In genomic region chr9:42513159-42513558, GRCm38 (mm10) we compare ENCODE assay signal across 22 mouse cellular contexts. TPM values are rescaled to one million over a fixed set of nuclear protein-coding genes. Genes with fewer than 3 reads are reported as not detected.
DNase-seq lines count a peak whose midpoint lies in the region; ATAC-seq lines count a peak whose summit lies in the region.
"Had no signal": no experiment of that assay in that cellular context is flagged by ENCODE, and none has a peak within 500 bp of the region (broad histone marks: within the 10 kb centered on the region; RNA-seq: fewer than 3 reads in every experiment).

No protein-coding gene starts in this region.

- WGBS in forebrain, embryonic 14.5 days = 15% methylated on average over 5 of the region's 5 CpGs
- WGBS in forebrain, embryonic 10.5 days = 88% methylated on average over 5 of the region's 5 CpGs
- 62% methylated on average over 5 of the region's 5 CpGs for WGBS in kidney, embryonic 15.5 days
- WGBS in midbrain, embryonic 11.5 days = 76% methylated on average over 5 of the region's 5 CpGs
- WGBS in midbrain, embryonic 10.5 days = 86% methylated on average over 5 of the region's 5 CpGs
- 15% methylated on average over 5 of the region's 5 CpGs for WGBS in midbrain, embryonic 16.5 days

- H3K9ac ChIP-seq in forebrain, embryonic 14.5 days (ENCODE audit: low read length) = no peak overlapping the region
- H3K9ac ChIP-seq in kidney, embryonic 15.5 days = no peak overlapping the region
- H3K9ac ChIP-seq in midbrain, embryonic 11.5 days (ENCODE audit: low read length) = no peak overlapping the region
- no peak overlapping the region for H3K9ac ChIP-seq in midbrain, embryonic 16.5 days (ENCODE audit: low read depth, low read length)
- H3K9ac ChIP-seq: limb, embryonic 12.5 days; liver, embryonic 12.5 days; neural tube, embryonic 13.5 days had no signal

- H3K4me1 ChIP-seq in forebrain, embryonic 14.5 days (ENCODE audit: control insufficient read depth, insufficient read depth, low read length) = peaks cover 12% of the 10 kb centered on the region
- peaks cover 8% of the 10 kb centered on the region for H3K4me1 ChIP-seq in forebrain, embryonic 10.5 days
- H3K4me1 ChIP-seq in kidney, embryonic 15.5 days = 0 out of 2 replicates have a peak, but pooled peaks cover 8% of the 10 kb centered on the region
- H3K4me1 ChIP-seq in midbrain, embryonic 11.5 days (ENCODE audit: control insufficient read depth, insufficient read depth, low read length) = peaks cover 5% of the 10 kb centered on the region; the same call in 1 of the 2 replicates
- peaks cover 11% of the 10 kb centered on the region; the same call in 1 of the 2 replicates for H3K4me1 ChIP-seq in midbrain, embryonic 10.5 days
- H3K4me1 ChIP-seq in midbrain, embryonic 16.5 days (ENCODE audit: control insufficient read depth, insufficient read depth, low read length) = peaks cover 3% of the 10 kb centered on the region; the same call in 1 of the 2 replicates
- H3K4me1 ChIP-seq: heart, embryonic 10.5 days; limb, embryonic 12.5 days; liver, embryonic 12.5 days; megakaryocyte, embryonic 14.5 days had no signal

- no peak overlapping the region for H3K4me3 ChIP-seq in forebrain, embryonic 14.5 days (ENCODE audit: low read depth, low read length)
- H3K4me3 ChIP-seq in forebrain, embryonic 10.5 days = no peak overlapping the region
- H3K4me3 ChIP-seq in kidney, embryonic 15.5 days (replicated peaks) = no peak overlapping the region
- no peak overlapping the region for H3K4me3 ChIP-seq in midbrain, embryonic 11.5 days (ENCODE audit: low read depth, low read length)
- no peak overlapping the region for H3K4me3 ChIP-seq in midbrain, embryonic 10.5 days
- H3K4me3 ChIP-seq in midbrain, embryonic 16.5 days (ENCODE audit: low read depth, low read length) = no peak overlapping the region
- H3K4me3 ChIP-seq: heart, embryonic 10.5 days; limb, embryonic 12.5 days; liver, embryonic 12.5 days; megakaryocyte, embryonic 14.5 days; myocyte; neural tube, embryonic 13.5 days had no signal

- no peak overlapping the region for H3K27ac ChIP-seq in forebrain, embryonic 14.5 days (ENCODE audit: low read depth, low read length)
- no peak overlapping the region for H3K27ac ChIP-seq in forebrain, embryonic 10.5 days
- no peak overlapping the region for H3K27ac ChIP-seq in kidney, embryonic 15.5 days
- no peak overlapping the region for H3K27ac ChIP-seq in midbrain, embryonic 11.5 days (ENCODE audit: low read depth, low read length)
- no peak overlapping the region for H3K27ac ChIP-seq in midbrain, embryonic 10.5 days (replicated peaks)
- no peak overlapping the region for H3K27ac ChIP-seq in midbrain, embryonic 16.5 days (ENCODE audit: low read length)
- H3K27ac ChIP-seq: heart, embryonic 10.5 days; kidney, postnatal 0 days; limb, embryonic 12.5 days; liver, embryonic 12.5 days; neural tube, embryonic 13.5 days had no signal

- no peaks in the 10 kb centered on the region for H3K27me3 ChIP-seq in forebrain, embryonic 14.5 days (replicated peaks; ENCODE audit: control insufficient read depth, insufficient read depth, low read length)
- no peaks in the 10 kb centered on the region for H3K27me3 ChIP-seq in forebrain, embryonic 10.5 days (ENCODE audit: poor library complexity, severe bottlenecking)
- no peaks in the 10 kb centered on the region for H3K27me3 ChIP-seq in kidney, embryonic 15.5 days
- no peaks in the 10 kb centered on the region for H3K27me3 ChIP-seq in midbrain, embryonic 11.5 days (ENCODE audit: control insufficient read depth, insufficient read depth, low read length)
- no peaks in the 10 kb centered on the region for H3K27me3 ChIP-seq in midbrain, embryonic 10.5 days (ENCODE audit: low read depth, poor library complexity, severe bottlenecking)
- no peaks in the 10 kb centered on the region for H3K27me3 ChIP-seq in midbrain, embryonic 16.5 days (ENCODE audit: control insufficient read depth, insufficient read depth, low read depth, low read length)
- H3K27me3 ChIP-seq: limb, embryonic 12.5 days; liver, embryonic 12.5 days; neural tube, embryonic 13.5 days had no signal

- no peak overlapping the region for H3K4me2 ChIP-seq in forebrain, embryonic 14.5 days (ENCODE audit: low read length)
- H3K4me2 ChIP-seq in kidney, embryonic 15.5 days = no peak overlapping the region
- H3K4me2 ChIP-seq in midbrain, embryonic 11.5 days = no peak overlapping the region
- no peak overlapping the region for H3K4me2 ChIP-seq in midbrain, embryonic 16.5 days (ENCODE audit: low read length)
- H3K4me2 ChIP-seq: limb, embryonic 12.5 days; liver, embryonic 12.5 days; neural tube, embryonic 13.5 days had no signal

- no peaks in the 10 kb centered on the region for H3K36me3 ChIP-seq in forebrain, embryonic 14.5 days (ENCODE audit: control insufficient read depth, insufficient read depth, low read length)
- no peaks in the 10 kb centered on the region for H3K36me3 ChIP-seq in forebrain, embryonic 10.5 days (replicated peaks)
- H3K36me3 ChIP-seq in kidney, embryonic 15.5 days = no peaks in the 10 kb centered on the region
- H3K36me3 ChIP-seq in midbrain, embryonic 11.5 days (ENCODE audit: control insufficient read depth, insufficient read depth, low read length) = no peaks in the 10 kb centered on the region
- no peaks in the 10 kb centered on the region for H3K36me3 ChIP-seq in midbrain, embryonic 10.5 days
- no peaks in the 10 kb centered on the region for H3K36me3 ChIP-seq in midbrain, embryonic 16.5 days (ENCODE audit: control insufficient read depth, insufficient read depth, low read length)
- H3K36me3 ChIP-seq: heart, embryonic 10.5 days; limb, embryonic 12.5 days; liver, embryonic 12.5 days; neural tube, embryonic 13.5 days had no signal

- intact Hi-C loops in left cerebral cortex, postnatal 4 days (cut with DNase I) = no loop called here

- no peaks in the 10 kb centered on the region for H3K9me3 ChIP-seq in forebrain, embryonic 14.5 days (replicated peaks; ENCODE audit: control insufficient read depth, low read length)
- no peaks in the 10 kb centered on the region for H3K9me3 ChIP-seq in forebrain, embryonic 10.5 days
- H3K9me3 ChIP-seq in kidney, embryonic 15.5 days (replicated peaks) = no peaks in the 10 kb centered on the region
- no peaks in the 10 kb centered on the region for H3K9me3 ChIP-seq in midbrain, embryonic 11.5 days (ENCODE audit: control insufficient read depth, low read length)
- H3K9me3 ChIP-seq in midbrain, embryonic 10.5 days (replicated peaks) = no peaks in the 10 kb centered on the region
- no peaks in the 10 kb centered on the region for H3K9me3 ChIP-seq in midbrain, embryonic 16.5 days (replicated peaks; ENCODE audit: control insufficient read depth, low read length, poor library complexity, severe bottlenecking)
- H3K9me3 ChIP-seq: heart, embryonic 10.5 days; limb, embryonic 12.5 days; liver, embryonic 12.5 days; megakaryocyte, embryonic 14.5 days; neural tube, embryonic 13.5 days had no signal

- ATAC-seq in forebrain, embryonic 14.5 days = peak; percentile 75; the same call in 1 of the 2 replicates
- ATAC-seq in kidney, embryonic 15.5 days (replicated peaks; ENCODE audit: low FRiP score) = no peak
- ATAC-seq in midbrain, embryonic 11.5 days (ENCODE audit: low FRiP score) = no peak
- 0 out of 2 replicates have a peak, but pooled peaks have one; percentile 21 for ATAC-seq in midbrain, embryonic 16.5 days
- ATAC-seq: hindbrain, embryonic 16.5 days; liver, embryonic 12.5 days had no signal

- peak; percentile 79 for DNase-seq in forebrain, embryonic 14.5 days (ENCODE audit: low spot score)
- DNase-seq in forebrain, embryonic 10.5 days (ENCODE audit: extremely low spot score, low spot score) = no peak
- DNase-seq in kidney, postnatal 36 days = peak; percentile 6 to 24
- peak; percentile 69 for DNase-seq in midbrain, embryonic 11.5 days (ENCODE audit: low spot score, missing footprints)
- no peak for DNase-seq in midbrain, embryonic 10.5 days (ENCODE audit: low spot score)
- no peak for DNase-seq in left cerebral cortex, postnatal 4 days
- DNase-seq: adrenal gland, postnatal 14 days; cerebellum, adult 8-10 months; gastrocnemius, postnatal 10 days; layer of hippocampus, postnatal 36 days; lung, postnatal 10 days; retina, postnatal 1 day had no signal

RNA-seq across cellular contexts. Expression of gene Tbcel, which starts 5.5 kb away (rescaled TPM):
- polyA plus RNA-seq in forebrain, embryonic 14.5 days (2014; fragmentation: Nextera tagmentation; extraction: Ambion mirVana) = 5.4 and 5.6 TPM in 2 replicates
- 3.3 and 3.7 TPM in 2 replicates for polyA plus RNA-seq in forebrain, embryonic 10.5 days (2016; fragmentation: Nextera tagmentation; extraction: Ambion mirVana)
- 5.1 and 5.2 TPM in 2 replicates for polyA plus RNA-seq in kidney, embryonic 15.5 days (2015; fragmentation: Nextera tagmentation; extraction: Ambion mirVana)
- 4.0 and 4.5 TPM in 2 replicates for polyA plus RNA-seq in midbrain, embryonic 11.5 days (2014; fragmentation: Nextera tagmentation; extraction: Ambion mirVana)
- polyA plus RNA-seq in midbrain, embryonic 10.5 days (2016; fragmentation: Nextera tagmentation; extraction: Ambion mirVana) = 3.4 and 3.7 TPM in 2 replicates
- polyA plus RNA-seq in midbrain, embryonic 16.5 days (2015; fragmentation: Nextera tagmentation; extraction: Ambion mirVana) = 3.9 and 4.4 TPM in 2 replicates
- total RNA-seq in left cerebral cortex, postnatal 4 days (2021) = 10 to 100 TPM; 30.1 to 31.6 TPM

Comparison
In these comparisons a context has a peak if more than half of its experiments do, and no peak if none do; other contexts are left out.
1. ATAC-seq: peak in forebrain, embryonic 14.5 days (single experiment) and midbrain, embryonic 16.5 days (single experiment); none in kidney, embryonic 15.5 days (single experiment) and midbrain, embryonic 11.5 days (single experiment).
2. DNase-seq: peak in forebrain, embryonic 14.5 days (single experiment), kidney, postnatal 36 days (2 of 2) and midbrain, embryonic 11.5 days (single experiment); none in forebrain, embryonic 10.5 days (single experiment), midbrain, embryonic 10.5 days (single experiment) and left cerebral cortex, postnatal 4 days (single experiment).